Mouse (Mus musculus) stomach, embryonic 14.5 days (tissue): ENCODE results near the gene Abhd2. TPM values are rescaled to one million over a fixed set of nuclear protein-coding genes. Genes with fewer than 3 reads are reported as not detected.

Experiments used
- ATAC-seq: fragments of 200-750 bp; cut with Nextera tagmentation; 2 replicates; pipeline ENCODE4 v1.8.0; 2017; ENCODE audit warnings: low read depth, moderate TSS enrichment; ENCODE audit not compliant: insufficient number of reproducible peaks, insufficient read depth, low FRiP score
- H3K27ac ChIP-seq: fragments of 300-500 bp; sonication (generic); 2 replicates; pipeline ENCODE4 v1.5.1; 2014; ENCODE audit warnings: mild to moderate bottlenecking, low read length, moderate library complexity, mixed read lengths
- H3K27me3 ChIP-seq: fragments of 300-500 bp; sonication (generic); 2 replicates; pipeline ENCODE4 v1.6.1; 2014; ENCODE audit warnings: low read length, control low read depth, mixed read lengths; ENCODE audit not compliant: control insufficient read depth, insufficient read depth
- H3K36me3 ChIP-seq: fragments of 300-500 bp; sonication (generic); 2 replicates; pipeline ENCODE4 v1.6.1; 2014; ENCODE audit warnings: mild to moderate bottlenecking, control low read depth, low read length, moderate library complexity, mixed read lengths; ENCODE audit not compliant: control insufficient read depth, insufficient read depth
- H3K4me1 ChIP-seq: fragments of 300-500 bp; sonication (generic); 2 replicates; pipeline ENCODE4 v1.6.1; 2014; ENCODE audit warnings: low read length, control low read depth, mixed read lengths; ENCODE audit not compliant: control insufficient read depth, insufficient read depth
- H3K4me2 ChIP-seq: fragments of 300-500 bp; sonication (generic); replicated peaks from 2 replicates; pipeline ENCODE4 v1.6.1; 2014; ENCODE audit warnings: low read depth, low read length, control low read depth
- H3K4me3 ChIP-seq: fragments of 300-500 bp; sonication (generic); 2 replicates; pipeline ENCODE4 v1.5.1; 2014; ENCODE audit warnings: low read depth, low read length, control low read depth
- H3K9ac ChIP-seq: fragments of 300-500 bp; sonication (generic); replicated peaks from 2 replicates; pipeline ENCODE4 v1.6.1; 2014; ENCODE audit warnings: low read depth, mild to moderate bottlenecking, control low read depth, low read length, moderate library complexity, mixed read lengths
- H3K9me3 ChIP-seq: fragments of 300-500 bp; sonication (generic); 2 replicates; pipeline ENCODE4 v1.6.1; 2016; ENCODE audit warnings: low read depth, low read length, control low read depth; ENCODE audit not compliant: control insufficient read depth
- WGBS: fragments of 180-500 bp; shearing (Covaris S2); extraction: QIAGEN DNeasy Blood & Tissue Kit; methylation state at CpG from one replicate; pipeline ENCODE4 v1.1.7; 2014; 5-methylcytosine and 5-hydroxymethylcytosine counted together
- polyA plus RNA-seq: library from polyadenylated mRNA; unstranded; fragments of >200 nt; fragmentation: Nextera tagmentation; extraction: Ambion mirVana; gene quantifications from 2 replicates; pipeline ENCODE4 v1.2.1, GENCODE M21; 2014

Gene Abhd2
- polyA plus RNA-seq, 1 experiment from 2014 or later, result 15.0 TPM

DNA sequence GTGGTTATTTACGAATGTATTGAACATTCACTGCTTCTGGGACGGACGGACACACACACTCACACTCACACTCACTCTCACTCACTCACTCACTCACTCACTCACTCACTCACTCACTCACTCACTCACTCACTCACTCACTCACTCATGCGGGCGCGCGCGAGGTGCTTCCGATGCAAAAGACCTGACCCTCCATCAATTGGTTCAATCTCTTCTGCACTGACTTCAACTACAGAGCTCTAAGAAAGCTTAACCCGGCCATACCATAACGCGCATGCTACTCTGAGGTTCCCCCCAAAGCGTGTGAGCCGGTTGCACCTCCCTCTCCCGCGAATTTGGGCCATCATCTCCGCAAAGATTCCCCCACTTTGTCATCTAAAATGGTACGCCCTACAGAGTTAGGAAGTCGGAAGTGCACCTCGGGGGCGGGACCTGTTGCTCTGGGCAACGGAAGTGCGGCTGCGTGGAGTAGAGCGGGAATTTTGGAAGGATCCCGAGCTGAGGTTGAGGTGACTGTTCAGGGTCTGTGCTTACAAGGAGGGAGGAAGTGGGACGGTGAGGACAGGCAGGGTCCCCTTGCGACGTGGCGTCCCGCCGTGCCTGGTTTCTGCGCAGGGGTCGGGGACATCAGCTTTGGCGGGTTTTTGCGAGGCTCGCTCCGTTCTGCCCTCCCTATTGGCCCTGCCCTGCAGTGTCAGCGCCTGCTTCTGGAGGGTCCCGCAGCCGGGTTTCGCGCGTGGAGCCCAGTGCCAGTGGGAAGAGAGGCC, 119.1 kb downstream of the Abhd2 start, which contains the start of gene Fanci:
Gene Fanci, plus strand, starts transcription at position 47 of the 767 bp plus-strand sequence.
- H3K27ac ChIP-seq, result peak within 1 kb of the TSS; percentile 59
- WGBS, result under 1% methylated on average over 44 of the region's 44 CpGs
- H3K9ac ChIP-seq, result peak within 1 kb of the TSS; percentile 48; the same call in 1 of the 2 replicates
- H3K4me2 ChIP-seq, result peak within 1 kb of the TSS; percentile 92
- no peaks in the 10 kb centered on the region for H3K9me3 ChIP-seq
- no peaks in the 10 kb centered on the region for H3K36me3 ChIP-seq
- H3K27me3 ChIP-seq, result no peaks in the 10 kb centered on the region
- peaks cover 6% of the 10 kb centered on the region for H3K4me1 ChIP-seq
- ATAC-seq, result peak; percentile 91
- peak within 1 kb of the TSS; percentile 56 for H3K4me3 ChIP-seq

DNA sequence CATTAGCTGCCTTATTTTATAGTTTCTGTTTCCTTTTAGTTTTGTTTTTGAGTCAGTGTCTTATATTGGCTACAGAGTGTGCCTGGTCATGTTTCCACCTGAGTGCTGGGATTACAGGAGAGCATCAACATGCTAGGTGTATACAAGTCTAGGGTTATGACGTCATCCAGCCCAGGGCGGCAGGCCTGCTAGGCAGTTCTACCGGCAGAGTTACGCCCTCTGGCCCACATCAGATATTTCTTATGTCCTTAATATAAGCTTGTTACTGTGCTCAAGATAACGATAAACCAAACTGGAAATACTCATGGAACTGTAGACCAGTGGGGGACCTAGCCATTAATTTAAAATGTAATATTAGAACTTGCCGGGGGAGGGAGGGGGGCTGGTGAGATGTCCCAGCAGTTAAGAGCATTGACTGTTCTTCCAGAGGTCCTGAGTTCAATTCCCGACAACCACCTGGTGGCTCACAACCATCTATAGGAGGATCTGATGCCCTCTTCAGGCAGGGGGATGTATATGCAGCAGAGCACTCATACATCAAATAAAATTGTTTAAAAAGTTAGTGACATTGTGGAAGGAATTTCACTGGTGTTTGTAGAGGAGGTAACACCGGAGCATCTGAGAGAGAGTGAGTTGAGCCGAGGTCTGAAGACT, 120.0 kb downstream of the Abhd2 start:
- Histone ChIP-seq H3K4me2 (peak overlapping the region; percentile 92), H3K4me1 (peaks cover 6% of the 10 kb centered on the region), H3K9ac (peak overlapping the region; percentile 34; the same call in 1 of the 2 replicates), H3K9me3 (no peaks in the 10 kb centered on the region), H3K4me3 (peak overlapping the region; percentile 56), H3K36me3 (no peaks in the 10 kb centered on the region), H3K27me3 (no peaks in the 10 kb centered on the region), H3K27ac (no peak overlapping the region)
- 47% methylated on average over 9 of the region's 9 CpGs for WGBS
- no peak; the same call in 1 of the 2 replicates for ATAC-seq

DNA sequence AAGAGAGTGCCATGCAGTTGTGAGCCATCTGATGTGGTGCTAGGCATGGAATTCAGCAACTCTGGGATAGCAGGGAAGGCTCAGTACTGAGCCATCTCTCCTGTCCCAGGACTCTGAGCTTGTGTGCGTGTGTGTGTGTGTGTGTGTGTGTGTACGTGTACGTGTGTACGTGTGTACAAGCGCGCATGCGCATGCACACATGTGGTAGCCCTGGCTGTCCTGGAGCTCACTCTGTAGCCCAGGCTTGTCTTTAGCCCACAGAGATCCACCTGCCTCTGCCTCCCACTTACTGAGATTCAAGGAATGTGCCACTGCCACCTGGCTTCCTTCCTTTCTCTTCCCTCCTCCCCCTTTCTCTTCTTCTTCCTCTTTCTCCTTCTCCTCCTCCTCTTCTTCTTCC, 120.9 kb downstream of the Abhd2 start:
- H3K4me3 ChIP-seq, result no peak overlapping the region
- H3K4me2 ChIP-seq, result no peak overlapping the region
- H3K27me3 ChIP-seq, result no peaks in the 10 kb centered on the region
- H3K27ac ChIP-seq, result no peak overlapping the region
- 98% methylated on average over 7 of the region's 7 CpGs for WGBS
- H3K9ac ChIP-seq, result no peak overlapping the region
- no peak for ATAC-seq
- peaks cover 6% of the 10 kb centered on the region for H3K4me1 ChIP-seq
- H3K36me3 ChIP-seq, result no peaks in the 10 kb centered on the region
- no peaks in the 10 kb centered on the region for H3K9me3 ChIP-seq

DNA sequence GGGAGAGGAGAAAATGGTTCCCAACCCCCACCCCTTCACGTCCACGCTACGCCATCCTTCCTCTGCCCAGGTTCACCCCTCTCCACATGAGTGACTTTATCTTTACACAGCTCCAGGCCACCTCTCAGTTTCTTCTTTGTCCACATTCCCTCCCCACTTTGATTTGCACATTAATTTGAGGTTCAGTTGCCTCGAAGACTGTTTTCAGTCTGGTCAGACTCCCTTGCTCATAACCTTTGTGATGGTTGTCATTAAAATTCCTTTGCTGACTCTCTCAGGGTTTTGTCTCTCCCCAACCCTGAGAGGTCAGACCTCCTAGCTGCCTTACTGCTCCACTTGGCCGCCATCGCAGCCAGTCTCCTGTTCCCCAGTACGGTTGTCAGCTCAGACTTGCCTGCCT, 121.7 kb downstream of the Abhd2 start:
- H3K27ac ChIP-seq, result no peak overlapping the region
- no peaks in the 10 kb centered on the region for H3K36me3 ChIP-seq
- WGBS, result 73% methylated on average over 7 of the region's 7 CpGs
- no peak overlapping the region for H3K4me2 ChIP-seq
- no peak for ATAC-seq
- no peaks in the 10 kb centered on the region for H3K27me3 ChIP-seq
- H3K9me3 ChIP-seq, result no peaks in the 10 kb centered on the region
- no peak overlapping the region for H3K4me3 ChIP-seq
- peaks cover 6% of the 10 kb centered on the region for H3K4me1 ChIP-seq
- H3K9ac ChIP-seq, result no peak overlapping the region

DNA sequence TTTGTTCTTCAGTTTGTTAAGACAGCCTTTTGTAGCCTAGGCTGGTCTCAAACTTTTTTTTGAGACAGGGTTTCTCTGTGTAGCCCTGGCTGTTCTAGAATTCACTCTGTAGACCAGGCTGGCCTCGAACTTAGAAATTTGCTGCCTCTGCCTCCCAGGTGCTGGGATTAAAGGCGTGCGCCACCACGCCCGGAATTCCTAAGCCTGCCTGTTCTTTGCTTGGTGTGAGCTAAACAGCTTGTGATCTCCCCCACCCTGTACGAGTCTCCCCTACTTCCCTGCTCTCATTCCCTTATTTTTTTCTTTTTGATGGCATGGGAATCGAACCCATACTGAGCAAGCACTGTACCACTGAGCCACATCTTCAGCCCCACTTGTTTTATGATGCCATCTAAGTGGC, 122.2 kb downstream of the Abhd2 start:
- Histone ChIP-seq H3K27me3 (no peaks in the 10 kb centered on the region), H3K9me3 (no peaks in the 10 kb centered on the region), H3K27ac (no peak overlapping the region), H3K4me3 (no peak overlapping the region), H3K9ac (no peak overlapping the region), H3K36me3 (no peaks in the 10 kb centered on the region), H3K4me2 (no peak overlapping the region), H3K4me1 (peaks cover 6% of the 10 kb centered on the region)
- no peak for ATAC-seq
- 85% methylated on average over 7 of the region's 7 CpGs for WGBS

DNA sequence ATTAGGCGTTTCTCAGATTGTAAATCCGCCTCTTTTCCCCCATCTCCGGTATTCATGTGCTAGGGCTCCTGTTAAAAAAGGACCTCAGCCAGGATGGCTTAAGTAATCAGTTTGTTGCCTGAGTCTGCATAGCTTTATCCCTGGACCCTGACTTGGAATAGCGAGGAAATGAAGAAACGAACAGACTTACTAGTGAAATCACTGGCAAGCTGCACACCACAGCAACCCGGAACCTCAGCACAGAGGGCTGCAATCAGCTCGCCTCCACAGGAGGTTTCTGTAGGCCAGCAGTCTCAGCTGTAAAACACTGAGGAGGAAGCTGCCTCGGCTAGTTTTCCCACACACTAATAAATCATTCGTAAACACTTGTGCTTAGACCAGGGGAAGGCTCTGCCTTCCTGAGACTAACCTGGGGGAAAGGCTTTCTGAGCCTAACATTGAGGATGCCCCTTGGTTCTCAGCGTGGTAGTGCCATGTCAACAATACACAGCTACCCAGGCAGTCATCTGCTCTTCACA, 124.5 kb downstream of the Abhd2 start:
- no peak overlapping the region for H3K9ac ChIP-seq
- no peak overlapping the region for H3K4me2 ChIP-seq
- no peak overlapping the region for H3K27ac ChIP-seq
- no peaks in the 10 kb centered on the region for H3K27me3 ChIP-seq
- no peaks in the 10 kb centered on the region for H3K9me3 ChIP-seq
- 62% methylated on average over 10 of the region's 10 CpGs for WGBS
- no peak overlapping the region for H3K4me3 ChIP-seq
- no peaks in the 10 kb centered on the region for H3K36me3 ChIP-seq
- ATAC-seq, result no peak
- peaks cover 6% of the 10 kb centered on the region for H3K4me1 ChIP-seq

DNA sequence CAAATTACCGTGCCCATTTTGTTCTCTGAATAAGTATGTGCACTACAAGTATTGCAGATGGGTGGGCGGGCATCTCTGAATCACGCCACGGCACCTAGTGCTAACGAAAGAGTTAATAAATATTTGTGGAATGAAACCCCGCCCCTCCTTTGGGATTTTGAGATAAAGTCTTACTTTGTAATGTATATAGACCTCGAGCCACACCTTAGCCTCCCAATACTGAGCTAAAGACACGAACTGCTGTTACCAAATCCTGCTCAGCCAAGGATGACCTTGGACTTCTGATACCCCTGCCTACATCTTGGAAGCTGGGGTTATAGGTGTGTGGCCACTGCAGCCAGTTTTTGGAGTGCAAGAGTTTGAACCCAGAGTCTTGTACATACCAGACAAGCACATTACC, 125.4 kb downstream of the Abhd2 start:
- no peaks in the 10 kb centered on the region for H3K36me3 ChIP-seq
- no peaks in the 10 kb centered on the region for H3K27me3 ChIP-seq
- H3K4me1 ChIP-seq, result no peaks in the 10 kb centered on the region
- H3K4me2 ChIP-seq, result no peak overlapping the region
- H3K4me3 ChIP-seq, result no peak overlapping the region
- ATAC-seq, result no peak
- 64% methylated on average over 8 of the region's 8 CpGs for whole genome bisulfite sequencing
- no peak overlapping the region for H3K9ac ChIP-seq
- H3K9me3 ChIP-seq, result no peaks in the 10 kb centered on the region
- H3K27ac ChIP-seq, result no peak overlapping the region

DNA sequence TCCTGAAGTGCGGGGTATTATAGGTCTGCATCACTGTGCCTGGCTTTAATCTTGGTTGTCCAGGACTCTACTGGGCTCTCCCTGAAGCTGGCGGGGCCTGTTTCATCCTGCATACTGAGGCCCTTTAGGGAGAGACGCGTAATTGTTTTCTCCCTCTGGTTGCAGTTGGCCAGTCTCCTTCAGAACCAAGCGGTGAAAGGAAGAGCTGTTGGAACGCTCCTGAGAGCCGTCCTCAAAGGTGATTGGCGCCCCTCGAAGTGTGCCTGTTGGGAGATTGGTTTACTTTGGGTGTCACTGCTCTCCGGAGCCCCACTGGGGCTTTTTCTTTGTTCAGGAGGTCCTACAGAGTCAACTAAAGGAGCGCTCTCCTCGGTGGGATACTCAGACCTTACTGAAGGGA, 126.0 kb downstream of the Abhd2 start:
- Histone ChIP-seq H3K4me3 (no peak overlapping the region), H3K27me3 (no peaks in the 10 kb centered on the region), H3K27ac (no peak overlapping the region), H3K4me2 (no peak overlapping the region), H3K9me3 (no peaks in the 10 kb centered on the region), H3K36me3 (no peaks in the 10 kb centered on the region), H3K9ac (no peak overlapping the region), H3K4me1 (no peaks in the 10 kb centered on the region)
- WGBS, result 74% methylated on average over 12 of the region's 12 CpGs
- 0 out of 2 replicates have a peak, but pooled peaks have one; percentile 10 for ATAC-seq
